Mouse (Mus musculus): ENCODE measurements at regions not wholly inside any gene's neighbourhood (a gene's known extent, or its start where the extent isn't known, plus 50 kb on each side); places are given as distances from the start of the nearest gene placed in this dataset.

DNA sequence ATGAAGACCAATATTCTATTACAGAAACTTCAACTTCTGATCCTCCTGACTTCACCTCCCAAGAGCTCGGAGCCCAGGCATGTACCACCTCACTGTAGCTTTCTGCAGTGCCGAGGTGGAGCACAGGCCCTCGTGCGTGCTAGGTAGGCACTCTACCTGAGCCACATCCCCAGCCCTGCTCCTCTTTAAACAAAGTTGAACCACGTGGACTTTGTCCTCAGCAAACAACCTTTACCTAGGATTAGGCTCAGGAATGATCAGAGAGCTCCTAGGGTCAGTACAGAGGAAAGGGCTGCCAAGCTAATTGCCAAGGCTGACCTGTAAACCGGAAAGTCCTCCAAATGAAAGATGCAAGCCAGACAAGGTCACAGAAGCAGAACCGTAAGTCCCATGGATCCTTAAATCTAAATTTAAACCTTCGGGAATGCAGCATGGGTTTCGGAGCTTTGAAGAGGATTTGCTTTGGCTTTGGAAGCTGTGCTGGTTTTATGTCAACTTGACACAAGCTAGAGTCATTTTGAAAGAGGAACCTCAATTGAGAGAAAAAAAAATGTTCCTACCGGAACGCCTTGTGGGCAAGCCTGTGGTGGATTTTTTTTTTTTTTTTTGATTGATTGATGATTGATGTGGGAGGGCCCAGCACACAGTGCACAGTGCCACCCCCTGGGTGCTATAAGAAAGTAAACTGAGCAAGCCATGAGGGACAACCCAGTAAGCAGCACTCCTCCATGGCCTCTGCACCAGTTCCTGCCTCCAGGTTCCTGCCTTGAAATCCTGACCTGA, 69.5 kb upstream of the Rybp start:
- no peak overlapping the region for H3K4me3 ChIP-seq
- H3K27ac ChIP-seq, result no peak overlapping the region
- no peaks in the 10 kb centered on the region for H3K4me1 ChIP-seq (replicated peaks)
- H3K9ac ChIP-seq, result no peak overlapping the region
- no peaks in the 10 kb centered on the region for H3K36me3 ChIP-seq
- no peak overlapping the region for H3K4me2 ChIP-seq
- no peaks in the 10 kb centered on the region for H3K27me3 ChIP-seq
- WGBS, result 61% methylated on average over 11 of the region's 11 CpGs
- no peaks in the 10 kb centered on the region for H3K9me3 ChIP-seq (replicated peaks)
- no peak for ATAC-seq (replicated peaks; ENCODE audit: insufficient number of reproducible peaks, insufficient read depth, low FRiP score, low read depth)

DNA sequence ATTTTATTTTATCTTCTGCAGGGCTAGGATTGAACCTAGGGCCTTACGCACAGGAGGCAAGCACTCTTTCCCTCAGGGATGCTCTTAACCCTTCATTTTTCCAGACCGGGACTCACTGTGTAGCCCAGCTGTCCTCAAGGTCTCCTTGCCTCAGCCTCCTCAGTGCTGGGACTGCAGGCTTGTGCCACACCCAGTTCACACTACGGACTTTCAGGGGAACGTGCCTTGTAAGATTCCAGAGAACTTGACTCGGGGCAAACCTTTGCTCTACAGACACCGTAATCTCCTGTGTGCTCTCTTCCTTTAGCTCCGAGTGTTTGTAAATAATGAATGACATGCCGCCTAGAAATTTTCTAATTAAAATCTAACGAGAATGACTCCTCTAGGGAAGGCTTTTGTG, 68.6 kb upstream of the Rybp start:
- Histone ChIP-seq H3K27me3 (no peaks in the 10 kb centered on the region), H3K4me1 (replicated peaks) (no peaks in the 10 kb centered on the region), H3K4me3 (no peak overlapping the region), H3K9ac (no peak overlapping the region), H3K9me3 (replicated peaks) (no peaks in the 10 kb centered on the region), H3K27ac (no peak overlapping the region), H3K4me2 (no peak overlapping the region), H3K36me3 (no peaks in the 10 kb centered on the region)
- WGBS, result 83% methylated on average over 9 of the region's 9 CpGs
- no peak for ATAC-seq (replicated peaks; ENCODE audit: insufficient number of reproducible peaks, insufficient read depth, low FRiP score, low read depth)

DNA sequence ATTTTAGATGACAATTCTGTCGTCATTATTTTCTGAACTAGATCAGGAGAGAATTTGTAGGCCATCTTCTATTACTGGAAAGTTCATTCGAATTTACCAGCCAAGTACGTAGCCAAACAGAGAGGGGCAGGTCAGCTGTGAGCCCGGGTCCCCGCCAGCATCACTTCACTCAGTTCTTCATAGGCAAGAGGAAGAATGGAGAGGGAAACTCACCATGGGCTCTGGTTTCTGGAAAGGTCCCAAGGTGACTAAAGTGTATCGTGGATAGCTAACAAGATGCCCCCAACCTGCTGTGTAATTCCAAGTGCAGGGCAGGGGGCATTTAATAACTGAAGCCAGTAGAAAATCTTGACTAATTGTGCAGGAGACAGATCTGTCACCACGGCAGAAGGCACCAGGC, 60.2 kb upstream of the Rybp start:
- Histone ChIP-seq H3K27ac (no peak overlapping the region), H3K27me3 (peaks cover 6% of the 10 kb centered on the region; the same call in 1 of the 2 replicates), H3K4me2 (no peak overlapping the region), H3K4me3 (no peak overlapping the region), H3K9me3 (replicated peaks) (no peaks in the 10 kb centered on the region), H3K4me1 (replicated peaks) (no peaks in the 10 kb centered on the region), H3K9ac (no peak overlapping the region), H3K36me3 (no peaks in the 10 kb centered on the region)
- 80% methylated on average over 7 of the region's 7 CpGs for WGBS
- no peak for ATAC-seq (replicated peaks; ENCODE audit: insufficient number of reproducible peaks, insufficient read depth, low FRiP score, low read depth)

DNA sequence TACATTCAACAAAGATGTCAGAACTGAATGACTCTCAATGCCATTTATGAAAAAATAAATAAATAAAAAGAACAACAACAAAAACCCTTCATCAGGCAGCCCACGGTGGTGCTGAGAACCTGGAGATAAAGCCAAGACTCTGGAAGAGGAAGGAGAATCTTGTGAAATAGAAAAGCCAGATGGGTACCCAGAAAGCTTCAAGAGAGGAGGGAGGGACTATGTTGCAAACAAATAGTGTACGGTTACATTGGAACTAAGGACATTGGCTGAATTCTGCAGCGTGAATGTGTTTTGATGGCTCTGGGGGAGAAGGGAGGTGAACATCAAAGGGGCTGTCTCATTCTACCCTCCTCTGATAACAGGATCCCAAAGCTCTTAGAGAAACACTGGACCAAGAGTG, 57.8 kb upstream of the Rybp start:
- Histone ChIP-seq H3K9me3 (replicated peaks) (no peaks in the 10 kb centered on the region), H3K4me1 (replicated peaks) (no peaks in the 10 kb centered on the region), H3K4me2 (no peak overlapping the region), H3K27ac (no peak overlapping the region), H3K4me3 (no peak overlapping the region), H3K36me3 (no peaks in the 10 kb centered on the region), H3K27me3 (peaks cover 6% of the 10 kb centered on the region; the same call in 1 of the 2 replicates), H3K9ac (no peak overlapping the region)
- ATAC-seq (replicated peaks; ENCODE audit: insufficient number of reproducible peaks, insufficient read depth, low FRiP score, low read depth), result no peak
- 63% methylated on average over 3 of the region's 3 CpGs for WGBS

DNA sequence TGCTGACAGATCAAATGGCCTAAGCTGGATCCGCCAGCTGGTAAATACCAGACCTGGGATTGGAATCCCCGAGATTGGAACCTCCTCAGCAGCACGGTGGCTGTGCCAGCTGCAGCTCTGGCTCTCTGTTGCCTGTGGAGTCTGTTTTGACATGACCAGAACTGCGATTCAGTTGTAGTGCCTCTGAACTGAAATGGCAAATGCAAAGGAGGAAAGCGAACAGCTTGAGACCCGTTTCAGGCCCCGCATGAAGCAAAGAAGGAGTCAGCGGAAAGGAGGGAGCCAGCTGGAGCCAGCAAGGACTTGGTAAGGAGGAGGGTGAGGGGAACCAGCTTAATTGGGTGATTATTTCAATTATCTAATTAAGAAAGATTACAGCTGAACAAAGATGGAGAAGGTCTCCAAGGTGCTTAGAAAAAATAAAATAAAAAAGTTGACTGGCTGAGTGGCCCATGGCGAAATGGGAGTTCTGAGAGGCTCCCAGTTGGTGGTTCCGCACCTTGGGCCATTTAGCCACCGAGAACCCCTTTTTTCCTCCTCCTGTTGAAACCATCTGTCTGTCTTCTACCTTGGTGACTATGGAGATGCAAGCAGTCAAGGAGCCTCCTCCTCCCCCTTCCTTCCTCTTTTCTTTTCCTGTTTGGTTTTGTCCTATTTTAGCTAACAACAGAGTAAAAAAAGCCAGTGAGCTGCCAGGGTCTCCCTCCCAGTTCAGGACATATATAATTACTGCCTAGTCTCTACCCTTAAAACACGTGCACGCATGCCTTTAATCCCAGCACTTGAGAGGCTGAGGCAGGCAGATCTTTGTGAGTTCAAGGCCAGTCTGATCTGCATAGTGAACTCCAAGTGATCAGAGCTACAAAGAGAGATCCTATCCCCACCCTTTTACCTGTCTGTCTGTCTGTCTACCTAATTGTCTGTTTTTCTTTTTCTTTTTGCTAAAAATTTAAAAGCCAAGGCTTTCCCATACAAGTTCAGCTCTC, 54.3 kb upstream of the Rybp start:
- Histone ChIP-seq H3K27me3 (peaks cover 22% of the 10 kb centered on the region), H3K4me2 (no peak overlapping the region), H3K4me1 (replicated peaks) (peaks cover 4% of the 10 kb centered on the region), H3K27ac (no peak overlapping the region), H3K36me3 (no peaks in the 10 kb centered on the region), H3K4me3 (no peak overlapping the region), H3K9ac (no peak overlapping the region), H3K9me3 (replicated peaks) (no peaks in the 10 kb centered on the region)
- 60% methylated on average over 13 of the region's 13 CpGs for WGBS
- ATAC-seq (replicated peaks; ENCODE audit: insufficient number of reproducible peaks, insufficient read depth, low FRiP score, low read depth), result no peak

DNA sequence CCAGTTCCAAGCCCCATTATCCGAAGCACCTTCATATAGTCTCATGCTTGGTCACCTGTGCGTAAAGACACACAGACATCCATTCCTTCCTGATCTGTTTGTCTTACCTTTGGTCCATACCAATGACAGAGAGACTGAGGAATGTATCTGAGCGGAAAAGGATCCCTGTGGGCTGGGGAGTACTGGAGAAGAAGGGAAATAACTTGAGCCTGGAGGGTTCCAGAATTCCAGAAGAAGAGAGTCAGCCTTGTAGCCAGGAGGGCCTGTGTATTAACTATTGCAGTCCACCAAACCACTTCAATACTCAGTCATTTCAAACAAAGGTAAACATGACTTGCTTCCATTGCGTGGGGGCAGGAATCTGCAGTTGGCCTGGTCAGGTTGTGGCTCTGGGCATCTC, 51.0 kb upstream of the Rybp start:
- Histone ChIP-seq H3K27me3 (peaks cover 28% of the 10 kb centered on the region), H3K9ac (no peak overlapping the region), H3K4me3 (no peak overlapping the region), H3K4me1 (replicated peaks) (peaks cover 17% of the 10 kb centered on the region), H3K4me2 (no peak overlapping the region), H3K36me3 (no peaks in the 10 kb centered on the region), H3K9me3 (replicated peaks) (no peaks in the 10 kb centered on the region), H3K27ac (no peak overlapping the region)
- WGBS, result 92% methylated on average over 4 of the region's 4 CpGs
- no peak for ATAC-seq (replicated peaks; ENCODE audit: insufficient number of reproducible peaks, insufficient read depth, low FRiP score, low read depth)
